Mouse (Mus musculus): ENCODE measurements around the gene Tfr2.

- TF ChIP-seq CTCF (IDR thresholded peaks at IDR 0.05; ENCODE audit: low read depth, low read length), result no peak
- no peak for TF ChIP-seq POLR2AphosphoS5 (IDR thresholded peaks at IDR 0.05; ENCODE audit: insufficient replicate concordance, low read depth, low read length)
- TF ChIP-seq TAL1 (conservative IDR thresholded peaks at IDR 0.05; ENCODE audit: low read depth, low read length), result no peak
- TF ChIP-seq GATA1 (IDR thresholded peaks at IDR 0.05; ENCODE audit: borderline replicate concordance, low read length), result no peak
- no peak for TF ChIP-seq GATA2 (IDR thresholded peaks at IDR 0.05; ENCODE audit: borderline replicate concordance, low read depth, low read length)
These were observed 41.2 kb upstream of the Tfr2 start for GRCm38 (mm10) chr5:137528247-137528968.
